Mouse (Mus musculus): ENCODE data around the gene Myo1b. TPM values are rescaled to one million over a fixed set of nuclear protein-coding genes. Genes with fewer than 3 reads are reported as not detected.

Gene Myo1b
- polyA plus RNA-seq (2012; rRNA removed): 33.0 and 43.1 TPM in 2 replicates

- no peak for DNase-seq (ENCODE audit: low read depth)
Measured at GRCm38 (mm10) chr1:51915576-51916156, at the start of gene Myo1b. Gene Myo1b, minus strand, starts transcription at chr1:51916071.

- DNase-seq (ENCODE audit: low read depth): no peak
Measured at GRCm38 (mm10) chr1:51964647-51965046, 48.8 kb upstream of the Myo1b start.

GRCm38 (mm10) chr1:51947116-51947515 lies 31.2 kb upstream of the Myo1b start:
- DNase-seq (ENCODE audit: low read depth): no peak

DNA sequence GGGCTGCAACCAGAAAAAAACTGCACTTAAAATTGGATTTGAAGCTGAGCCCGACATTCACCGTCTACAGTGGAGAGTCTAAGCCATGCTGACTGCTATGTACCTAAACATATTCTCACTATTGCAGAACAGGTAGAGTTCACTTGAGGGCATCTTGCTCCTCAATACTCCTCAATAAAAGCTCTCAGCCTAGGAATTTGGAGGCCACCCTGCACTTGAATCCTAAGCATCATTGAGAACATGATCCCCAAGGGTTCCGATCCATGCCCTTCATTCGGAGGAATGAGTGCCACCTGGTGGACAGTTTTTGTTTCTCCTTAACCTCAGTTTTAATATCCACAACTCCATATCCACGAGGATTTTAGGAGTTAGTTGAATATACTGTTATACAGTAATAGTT lies 28.9 kb upstream of the Myo1b start:
- DNase-seq (ENCODE audit: low read depth): no peak

- no peak for DNase-seq (ENCODE audit: low read depth)
Measured at GRCm38 (mm10) chr1:51938357-51938756, 22.5 kb upstream of the Myo1b start.

DNA sequence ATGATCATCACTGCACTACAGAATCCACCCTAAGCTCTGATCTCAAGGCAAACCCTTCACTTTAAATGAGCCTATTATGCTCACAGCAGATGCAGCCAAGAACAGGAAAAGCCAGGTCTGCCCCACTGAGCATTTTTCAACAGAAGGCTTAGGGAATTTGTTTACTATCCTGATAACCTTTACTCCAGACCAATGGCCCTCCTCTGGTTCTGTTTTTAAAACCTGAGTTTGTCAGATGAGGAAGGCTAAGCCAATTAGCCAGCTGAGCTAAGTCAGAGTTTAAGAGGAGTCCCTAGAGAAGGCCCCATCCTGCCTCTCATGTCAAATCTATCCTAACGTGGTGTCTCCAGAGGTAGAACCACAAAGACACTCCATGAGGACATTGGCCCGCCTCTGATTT lies 19.1 kb upstream of the Myo1b start:
- no peak for DNase-seq (ENCODE audit: low read depth)

DNA sequence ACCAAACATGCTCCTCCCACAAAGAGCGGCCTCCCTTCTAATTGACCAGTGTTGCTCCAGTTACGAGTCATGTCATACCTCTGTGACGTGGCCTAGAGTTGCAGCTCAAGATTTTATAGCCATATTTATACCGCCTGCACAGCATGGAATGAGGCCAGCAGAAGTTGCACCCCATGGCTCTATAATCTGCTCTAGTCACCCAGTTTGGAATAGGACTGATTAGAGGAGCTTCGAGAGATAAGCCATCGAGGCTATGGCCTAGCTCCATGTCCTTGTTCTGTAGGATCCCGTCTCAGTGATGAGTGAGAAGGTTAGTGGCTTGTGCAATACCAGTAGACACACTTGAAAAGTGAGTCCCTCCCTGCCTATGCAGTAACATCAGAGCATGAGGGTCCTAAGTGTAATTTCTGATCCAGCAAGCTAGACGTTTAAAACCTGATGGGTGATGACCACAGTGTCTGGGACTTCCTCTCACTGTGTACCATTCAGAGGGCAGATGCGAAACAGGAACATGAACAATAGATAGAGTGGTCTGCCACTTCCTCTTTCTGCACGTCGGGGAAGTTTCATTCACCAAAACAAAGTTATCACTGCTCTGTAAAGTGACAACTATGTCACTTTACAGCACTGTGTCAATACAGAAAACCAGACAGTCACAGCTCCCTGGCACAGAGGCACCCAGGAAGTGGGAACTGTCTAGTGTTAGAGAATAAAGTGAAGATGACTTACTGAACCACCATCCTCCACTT lies 18.5 kb upstream of the Myo1b start:
- no peak for DNase-seq (ENCODE audit: low read depth)

- DNase-seq (ENCODE audit: low read depth): peak; percentile 81
Measured at GRCm38 (mm10) chr1:51932826-51933225, 17.0 kb upstream of the Myo1b start.

DNA sequence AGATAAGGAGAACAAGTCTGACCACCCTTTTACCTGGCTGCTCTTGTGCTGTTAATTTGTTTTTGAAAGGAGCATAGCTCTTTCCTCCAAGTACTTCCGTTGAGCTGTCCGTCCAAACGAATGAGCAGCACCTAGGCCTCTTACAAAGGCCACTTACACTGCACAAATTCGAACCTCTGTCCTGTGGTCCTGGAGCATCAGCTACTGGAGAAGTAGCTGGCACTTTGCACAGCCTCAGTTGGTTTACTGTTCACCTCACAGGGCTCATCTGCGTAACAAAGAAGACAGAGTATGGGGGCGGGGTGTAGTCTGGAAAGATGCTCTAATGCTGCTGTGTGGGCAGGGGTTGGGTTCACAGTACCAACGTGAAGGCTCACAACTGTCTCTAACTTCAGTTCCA lies 15.7 kb upstream of the Myo1b start:
- no peak for DNase-seq (ENCODE audit: low read depth)

GRCm38 (mm10) chr1:51930584-51930983 lies 14.7 kb upstream of the Myo1b start:
- no peak for DNase-seq (ENCODE audit: low read depth)

GRCm38 (mm10) chr1:51929557-51929956 lies 13.7 kb upstream of the Myo1b start:
- no peak for DNase-seq (ENCODE audit: low read depth)

- DNase-seq (ENCODE audit: low read depth): no peak
Measured at GRCm38 (mm10) chr1:51922820-51923219, 6.9 kb upstream of the Myo1b start.

- no peak for DNase-seq (ENCODE audit: low read depth)
Measured at GRCm38 (mm10) chr1:51916276-51916675, 405 bp upstream of the Myo1b start.

- no peak for DNase-seq (ENCODE audit: low read depth)
Measured at GRCm38 (mm10) chr1:51915051-51915575, 758 bp downstream of the Myo1b start.

DNA sequence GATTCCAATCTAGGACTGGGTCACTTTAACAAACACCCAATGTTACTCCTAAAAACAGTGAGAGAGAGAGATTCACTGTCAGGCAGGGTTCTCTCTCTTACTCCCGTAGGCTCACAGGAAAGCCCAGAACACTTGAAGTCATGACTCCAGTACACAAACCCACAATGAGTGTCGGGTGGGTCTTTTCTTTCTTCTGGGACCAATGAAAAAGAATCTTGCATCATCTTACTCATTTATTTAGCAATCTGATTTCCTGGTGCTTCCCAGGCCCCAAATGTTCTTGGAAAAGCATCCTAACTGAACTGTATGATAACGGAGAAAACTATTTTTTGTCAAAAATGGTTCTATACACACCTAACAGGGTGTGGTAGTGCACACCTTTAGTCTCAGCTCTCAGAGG lies 1.8 kb downstream of the Myo1b start:
- no peak for DNase-seq (ENCODE audit: low read depth)

GRCm38 (mm10) chr1:51913071-51913814 lies 2.6 kb downstream of the Myo1b start:
- DNase-seq (ENCODE audit: low read depth): no peak

DNA sequence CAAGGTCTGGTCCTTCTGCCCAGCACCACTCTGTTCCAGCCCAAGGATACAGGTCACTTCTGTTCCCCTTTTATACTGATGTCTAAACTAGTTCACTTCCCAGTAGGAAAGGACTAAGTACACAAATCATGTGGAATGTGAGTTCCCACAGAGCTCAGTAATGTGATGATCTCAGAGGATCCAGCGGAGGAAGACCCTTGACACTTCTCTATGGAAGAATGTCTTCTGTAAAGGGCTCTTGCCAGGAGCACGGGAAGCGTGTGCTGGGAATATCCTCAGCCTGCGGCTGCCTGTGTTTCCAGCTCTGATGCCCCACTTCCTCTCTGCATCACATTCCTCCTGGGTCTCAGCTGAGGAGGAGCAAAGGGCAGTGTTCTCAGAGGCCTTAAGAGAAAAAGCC lies 4.5 kb downstream of the Myo1b start:
- no peak for DNase-seq (ENCODE audit: low read depth)

- no peak for DNase-seq (ENCODE audit: low read depth)
Measured at GRCm38 (mm10) chr1:51909204-51909603, 6.7 kb downstream of the Myo1b start.

- no peak for DNase-seq (ENCODE audit: low read depth)
Measured at GRCm38 (mm10) chr1:51907821-51908220, 8.1 kb downstream of the Myo1b start.

DNA sequence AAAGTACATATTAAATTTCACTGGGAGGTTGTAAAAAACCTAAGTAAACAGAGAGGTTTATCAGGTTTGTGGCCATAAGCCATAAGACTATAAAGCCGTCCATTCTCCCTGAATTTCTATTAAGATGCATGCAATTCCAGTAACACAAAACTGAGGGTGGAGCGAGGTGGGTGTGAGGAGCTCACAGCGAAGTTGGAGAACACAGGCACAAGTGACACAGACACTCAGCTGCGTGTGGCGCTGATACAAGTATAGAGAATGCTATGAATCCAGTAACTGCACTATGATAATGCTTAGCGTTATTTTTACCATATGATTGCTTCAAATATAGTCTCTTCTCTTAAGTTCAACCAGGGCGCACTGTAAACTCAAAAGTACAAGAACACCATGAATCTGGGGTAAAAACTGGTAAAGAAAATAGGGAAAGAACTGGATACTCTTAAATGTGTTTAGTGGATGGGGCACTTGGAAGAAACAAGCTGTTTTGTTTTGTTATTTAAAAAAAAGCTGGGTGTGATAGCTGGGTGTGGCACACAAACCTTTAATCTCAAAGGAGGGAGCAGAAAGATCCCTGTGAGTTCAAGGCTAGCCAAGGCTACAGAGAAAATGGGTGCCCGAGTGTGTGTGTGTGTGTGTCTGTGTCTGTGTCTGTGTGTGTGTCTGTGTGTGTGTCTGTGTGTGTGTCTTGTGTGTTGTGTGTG lies 9.5 kb downstream of the Myo1b start:
- DNase-seq (ENCODE audit: low read depth): no peak

DNA sequence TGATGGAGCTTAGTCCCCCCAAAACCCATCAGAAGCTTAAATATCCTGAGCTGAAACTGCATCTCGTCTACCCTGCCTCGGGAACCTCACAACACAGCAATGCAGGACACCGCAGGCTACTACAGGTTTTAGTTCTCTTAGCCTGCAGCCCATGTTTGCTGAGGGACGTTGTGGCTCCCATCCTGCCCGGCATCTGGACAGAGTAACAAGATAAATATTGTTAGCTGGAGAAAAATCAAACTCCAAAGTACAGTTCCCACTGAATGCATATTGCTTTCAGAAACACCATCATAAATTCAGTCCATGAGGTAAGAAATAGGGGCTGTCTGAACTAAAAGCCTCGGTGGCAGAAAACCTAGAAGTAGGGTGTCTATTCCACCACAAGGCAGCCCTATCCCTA lies 10.8 kb downstream of the Myo1b start:
- no peak for DNase-seq (ENCODE audit: low read depth)

DNA sequence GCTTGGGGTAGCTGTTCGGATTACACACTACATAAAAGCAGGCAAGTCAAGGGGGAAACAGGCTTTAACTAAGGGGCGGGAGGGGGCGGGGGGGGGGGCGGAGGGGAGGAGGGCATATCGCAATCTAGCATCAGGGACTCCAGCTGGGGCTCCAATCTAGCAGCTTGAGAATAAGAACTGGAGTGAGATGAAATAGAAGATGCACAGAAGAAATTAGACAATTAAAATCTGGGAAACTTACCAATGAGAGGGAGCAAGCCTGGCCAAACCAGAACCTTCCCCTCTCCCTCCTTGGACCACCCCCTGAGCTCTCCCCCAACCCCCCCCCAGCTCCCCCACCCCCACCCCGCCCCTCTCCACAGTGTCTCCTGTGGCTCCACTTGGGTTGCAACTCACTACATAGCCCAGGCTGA lies 18.7 kb downstream of the Myo1b start:
- no peak for DNase-seq (ENCODE audit: low read depth)

Measured in gonadal fat pad, adult 2 months (tissue).